Mouse (Mus musculus) heart, embryonic 13.5 days (tissue): Measurements from ENCODE around the gene Ebf3. TPM values are rescaled to one million over a fixed set of nuclear protein-coding genes. Genes with fewer than 3 reads are reported as not detected.

Experiments
- ATAC-seq: fragments of 200-750 bp; cut with Nextera tagmentation; 2 replicates; pipeline ENCODE4 v1.8.0; 2017; ENCODE audit warnings: moderate TSS enrichment; ENCODE audit not compliant: insufficient number of reproducible peaks, low FRiP score, low TSS enrichment; ENCODE audit errors: extremely low read depth
- H3K27ac ChIP-seq: fragments of 300-500 bp; sonication (generic); replicated peaks from 2 replicates; pipeline ENCODE4 v1.5.1; 2015; ENCODE audit warnings: moderate library complexity, mild to moderate bottlenecking, inconsistent platforms
- H3K27me3 ChIP-seq: fragments of 300-500 bp; sonication (generic); replicated peaks from 2 replicates; pipeline ENCODE4 v1.6.1; 2015; ENCODE audit warnings: mild to moderate bottlenecking, inconsistent platforms
- H3K36me3 ChIP-seq: fragments of 300-500 bp; sonication (generic); 2 replicates; pipeline ENCODE4 v1.6.1; 2015; ENCODE audit warnings: mild to moderate bottlenecking, inconsistent platforms
- H3K4me1 ChIP-seq: fragments of 300-500 bp; sonication (generic); 2 replicates; pipeline ENCODE4 v1.6.1; 2015; ENCODE audit warnings: inconsistent platforms
- H3K4me2 ChIP-seq: fragments of 300-500 bp; sonication (generic); 2 replicates; pipeline ENCODE4 v1.6.1; 2015; ENCODE audit warnings: inconsistent platforms, mild to moderate bottlenecking, moderate library complexity
- H3K4me3 ChIP-seq: fragments of 300-500 bp; sonication (generic); 2 replicates; pipeline ENCODE4 v1.5.1; 2015; ENCODE audit warnings: moderate library complexity, mild to moderate bottlenecking, inconsistent platforms
- H3K9ac ChIP-seq: fragments of 300-500 bp; sonication (generic); 2 replicates; pipeline ENCODE4 v1.6.1; 2015; ENCODE audit warnings: inconsistent platforms, mild to moderate bottlenecking, moderate library complexity
- H3K9me3 ChIP-seq: fragments of 300-500 bp; sonication (generic); 2 replicates; pipeline ENCODE4 v1.6.1; 2016; ENCODE audit warnings: inconsistent platforms
- WGBS: fragments of 180-500 bp; shearing (Covaris S2); methylation state at CpG from one replicate; pipeline ENCODE4 v1.1.7; 2015; ENCODE audit warnings: mixed read lengths; 5-methylcytosine and 5-hydroxymethylcytosine counted together
- polyA plus RNA-seq: library from polyadenylated mRNA; unstranded; fragments of >200 nt; fragmentation: Nextera tagmentation; extraction: Ambion mirVana; gene quantifications from 2 replicates; pipeline ENCODE4 v1.2.1, GENCODE M21; 2015

The Ebf3 gene
- polyA plus RNA-seq, 1 experiment from 2014 or later, result 0.52 TPM

- H3K27ac ChIP-seq, result no peak overlapping the region
- H3K9ac ChIP-seq, result no peak overlapping the region; the same call in 1 of the 2 replicates
- H3K4me3 ChIP-seq, result no peak overlapping the region
- no peaks in the 10 kb centered on the region for H3K9me3 ChIP-seq
- no peaks in the 10 kb centered on the region for H3K36me3 ChIP-seq
- 24% methylated on average over 6 of the region's 6 CpGs for WGBS
- peaks cover 26% of the 10 kb centered on the region for H3K4me1 ChIP-seq
- peak overlapping the region; percentile 53 for H3K4me2 ChIP-seq
- peaks cover 84% of the 10 kb centered on the region for H3K27me3 ChIP-seq
- ATAC-seq, result no peak
Measured at GRCm38 (mm10) chr7:137300826-137301225, 13.4 kb downstream of the Ebf3 start.

GRCm38 (mm10) chr7:137300169-137300568 is 14.1 kb downstream of the Ebf3 start:
- H3K36me3 ChIP-seq, result no peaks in the 10 kb centered on the region
- ATAC-seq, result no peak
- H3K27me3 ChIP-seq, result peaks cover 78% of the 10 kb centered on the region
- H3K4me3 ChIP-seq, result no peak overlapping the region
- no peak overlapping the region for H3K9ac ChIP-seq
- H3K9me3 ChIP-seq, result no peaks in the 10 kb centered on the region
- no peak overlapping the region for H3K27ac ChIP-seq
- H3K4me1 ChIP-seq, result peaks cover 26% of the 10 kb centered on the region
- WGBS, result 32% methylated on average over 11 of the region's 11 CpGs
- H3K4me2 ChIP-seq, result no peak overlapping the region

GRCm38 (mm10) chr7:137297594-137298381 is 16.5 kb downstream of the Ebf3 start:
- no peak for ATAC-seq
- H3K9ac ChIP-seq, result no peak overlapping the region
- no peaks in the 10 kb centered on the region for H3K9me3 ChIP-seq
- 64% methylated on average over 24 of the region's 24 CpGs for WGBS
- peaks cover 57% of the 10 kb centered on the region for H3K27me3 ChIP-seq
- H3K4me3 ChIP-seq, result no peak overlapping the region
- no peaks in the 10 kb centered on the region for H3K36me3 ChIP-seq
- no peak overlapping the region for H3K4me2 ChIP-seq
- no peak overlapping the region for H3K27ac ChIP-seq
- peaks cover 15% of the 10 kb centered on the region for H3K4me1 ChIP-seq

GRCm38 (mm10) chr7:137297131-137297530 is 17.1 kb downstream of the Ebf3 start:
- H3K4me2 ChIP-seq, result no peak overlapping the region
- 62% methylated on average over 7 of the region's 7 CpGs for WGBS
- H3K4me1 ChIP-seq, result peaks cover 14% of the 10 kb centered on the region

GRCm38 (mm10) chr7:137295612-137296011 is 18.6 kb downstream of the Ebf3 start:
- H3K36me3 ChIP-seq, result no peaks in the 10 kb centered on the region
- H3K9ac ChIP-seq, result no peak overlapping the region
- WGBS, result 76% methylated on average over 7 of the region's 7 CpGs
- H3K9me3 ChIP-seq, result no peaks in the 10 kb centered on the region
- H3K27ac ChIP-seq, result no peak overlapping the region
- no peak overlapping the region for H3K4me3 ChIP-seq
- H3K27me3 ChIP-seq, result peaks cover 49% of the 10 kb centered on the region
- H3K4me1 ChIP-seq, result no peaks in the 10 kb centered on the region
- no peak overlapping the region for H3K4me2 ChIP-seq
- no peak for ATAC-seq

More at GRCm38 (mm10) chr7:137297131-137297530, 17.1 kb downstream of the Ebf3 start:
- Histone ChIP-seq H3K9me3 (no peaks in the 10 kb centered on the region), H3K9ac (no peak overlapping the region), H3K27ac (no peak overlapping the region), H3K4me3 (no peak overlapping the region), H3K36me3 (no peaks in the 10 kb centered on the region), H3K27me3 (peaks cover 51% of the 10 kb centered on the region)
- no peak for ATAC-seq

GRCm38 (mm10) chr7:137294446-137294845 is 19.8 kb downstream of the Ebf3 start:
- Histone ChIP-seq H3K36me3 (no peaks in the 10 kb centered on the region), H3K9me3 (no peaks in the 10 kb centered on the region), H3K4me3 (no peak overlapping the region), H3K4me2 (no peak overlapping the region), H3K27ac (no peak overlapping the region), H3K4me1 (no peaks in the 10 kb centered on the region), H3K9ac (no peak overlapping the region), H3K27me3 (peaks cover 37% of the 10 kb centered on the region)
- 82% methylated on average over 7 of the region's 7 CpGs for WGBS
- no peak for ATAC-seq

GRCm38 (mm10) chr7:137289290-137289957 is 24.8 kb downstream of the Ebf3 start:
- Histone ChIP-seq H3K9ac (no peak overlapping the region), H3K9me3 (no peaks in the 10 kb centered on the region), H3K4me1 (no peaks in the 10 kb centered on the region), H3K4me3 (no peak overlapping the region), H3K27me3 (0 out of 2 replicates have a peak, but pooled peaks cover 6% of the 10 kb centered on the region), H3K4me2 (no peak overlapping the region), H3K36me3 (no peaks in the 10 kb centered on the region), H3K27ac (no peak overlapping the region)
- ATAC-seq, result no peak
- WGBS, result 51% methylated on average over 3 of the region's 3 CpGs

- Histone ChIP-seq H3K36me3 (no peaks in the 10 kb centered on the region), H3K27ac (no peak overlapping the region), H3K9ac (no peak overlapping the region), H3K9me3 (no peaks in the 10 kb centered on the region), H3K4me1 (no peaks in the 10 kb centered on the region), H3K4me3 (no peak overlapping the region), H3K4me2 (no peak overlapping the region), H3K27me3 (peaks cover 37% of the 10 kb centered on the region)
- ATAC-seq, result no peak
- 79% methylated on average over 7 of the region's 7 CpGs for WGBS
Measured at GRCm38 (mm10) chr7:137278171-137278570, 36.1 kb downstream of the Ebf3 start.

GRCm38 (mm10) chr7:137277713-137278112 is 36.5 kb downstream of the Ebf3 start:
- Histone ChIP-seq H3K9me3 (no peaks in the 10 kb centered on the region), H3K27ac (no peak overlapping the region), H3K27me3 (peaks cover 34% of the 10 kb centered on the region), H3K4me3 (no peak overlapping the region), H3K36me3 (no peaks in the 10 kb centered on the region), H3K9ac (no peak overlapping the region), H3K4me2 (no peak overlapping the region), H3K4me1 (no peaks in the 10 kb centered on the region)
- 75% methylated on average over 5 of the region's 5 CpGs for WGBS
- ATAC-seq, result no peak

- no peak for ATAC-seq
- no peaks in the 10 kb centered on the region for H3K9me3 ChIP-seq
- no peak overlapping the region for H3K4me3 ChIP-seq
- H3K27me3 ChIP-seq, result peaks cover 54% of the 10 kb centered on the region
- no peak overlapping the region for H3K9ac ChIP-seq
- H3K27ac ChIP-seq, result no peak overlapping the region
- H3K4me1 ChIP-seq, result no peaks in the 10 kb centered on the region
- H3K36me3 ChIP-seq, result no peaks in the 10 kb centered on the region
- no peak overlapping the region for H3K4me2 ChIP-seq
- 76% methylated on average over 10 of the region's 10 CpGs for WGBS
Measured at GRCm38 (mm10) chr7:137272252-137272651, 42.0 kb downstream of the Ebf3 start.

GRCm38 (mm10) chr7:137268452-137269155 is 45.6 kb downstream of the Ebf3 start:
- Histone ChIP-seq H3K9me3 (no peaks in the 10 kb centered on the region), H3K27ac (no peak overlapping the region), H3K27me3 (peaks cover 51% of the 10 kb centered on the region), H3K4me2 (no peak overlapping the region), H3K9ac (no peak overlapping the region), H3K4me3 (no peak overlapping the region), H3K4me1 (peaks cover 11% of the 10 kb centered on the region), H3K36me3 (no peaks in the 10 kb centered on the region)
- 66% methylated on average over 8 of the region's 8 CpGs for WGBS
- no peak for ATAC-seq
